15 mouse cellular contexts compared by ENCODE assay signal in genomic region chr6:9834884-9835476, GRCm38 (mm10).
DNase-seq lines count a peak whose midpoint lies in the region; ATAC-seq lines count a peak whose summit lies in the region.
"Had no signal": no experiment of that assay in that cellular context is flagged by ENCODE, and none has a peak within 500 bp of the region (broad histone marks: within the 10 kb centered on the region; RNA-seq: fewer than 3 reads in every experiment).

No protein-coding gene starts in this region.

- no peak overlapping the region for H3K9ac ChIP-seq in kidney, embryonic 16.5 days (replicated peaks; ENCODE audit: low read length)
- no peak overlapping the region for H3K9ac ChIP-seq in forebrain, embryonic 15.5 days (replicated peaks)
- H3K9ac ChIP-seq in neural tube, embryonic 15.5 days (replicated peaks): no peak overlapping the region
- H3K9ac ChIP-seq: limb, embryonic 15.5 days; liver, postnatal 0 days had no signal

- no peak overlapping the region for H3K27ac ChIP-seq in kidney, embryonic 16.5 days (ENCODE audit: low read length)
- H3K27ac ChIP-seq in forebrain, embryonic 15.5 days (replicated peaks): no peak overlapping the region
- no peak overlapping the region for H3K27ac ChIP-seq in neural tube, embryonic 15.5 days (replicated peaks)
- H3K27ac ChIP-seq: limb, embryonic 15.5 days had no signal

- no peak for DNase-seq in kidney, postnatal 14 days
- peak; percentile 1 for DNase-seq in mesoderm, embryonic 11.5 days (ENCODE audit: low read depth, low spot score)
- DNase-seq in gastrocnemius, postnatal 25 days: no peak
- DNase-seq: cerebellum, adult 8-10 months; heart, adult 11 months; kidney, adult 9 months; liver, postnatal 0 days; lung, postnatal 36 days; right cerebral cortex, postnatal 14 days had no signal

- no peaks in the 10 kb centered on the region for H3K9me3 ChIP-seq in kidney, embryonic 16.5 days (ENCODE audit: low read length)
- no peaks in the 10 kb centered on the region for H3K9me3 ChIP-seq in forebrain, embryonic 15.5 days
- H3K9me3 ChIP-seq in neural tube, embryonic 15.5 days (replicated peaks): no peaks in the 10 kb centered on the region
- H3K9me3 ChIP-seq: G1E; limb, embryonic 15.5 days had no signal

- H3K4me3 ChIP-seq in kidney, embryonic 16.5 days (ENCODE audit: low read length): no peak overlapping the region
- H3K4me3 ChIP-seq in forebrain, embryonic 15.5 days: no peak overlapping the region
- no peak overlapping the region for H3K4me3 ChIP-seq in neural tube, embryonic 15.5 days (replicated peaks)
- H3K4me3 ChIP-seq: limb, embryonic 15.5 days had no signal

- 21% methylated on average over 5 of the region's 5 CpGs for WGBS in kidney, embryonic 16.5 days
- 12% methylated on average over 5 of the region's 5 CpGs for WGBS in forebrain, embryonic 15.5 days
- WGBS in neural tube, embryonic 15.5 days: 30% methylated on average over 5 of the region's 5 CpGs

- H3K36me3 ChIP-seq in kidney, embryonic 16.5 days (ENCODE audit: insufficient read depth, low read length): no peaks in the 10 kb centered on the region
- no peaks in the 10 kb centered on the region for H3K36me3 ChIP-seq in forebrain, embryonic 15.5 days
- no peaks in the 10 kb centered on the region for H3K36me3 ChIP-seq in neural tube, embryonic 15.5 days
- H3K36me3 ChIP-seq: G1E; limb, embryonic 15.5 days had no signal

- no peak overlapping the region for H3K4me2 ChIP-seq in kidney, embryonic 16.5 days (replicated peaks; ENCODE audit: low read depth, low read length)
- no peak overlapping the region for H3K4me2 ChIP-seq in forebrain, embryonic 15.5 days (replicated peaks)
- no peak overlapping the region for H3K4me2 ChIP-seq in neural tube, embryonic 15.5 days
- H3K4me2 ChIP-seq: limb, embryonic 15.5 days had no signal

- no peaks in the 10 kb centered on the region for H3K4me1 ChIP-seq in kidney, embryonic 16.5 days (ENCODE audit: insufficient read depth, low read length)
- H3K4me1 ChIP-seq in forebrain, embryonic 15.5 days: peaks cover 4% of the 10 kb centered on the region; the same call in 1 of the 2 replicates
- H3K4me1 ChIP-seq in neural tube, embryonic 15.5 days: peaks cover 3% of the 10 kb centered on the region; the same call in 1 of the 2 replicates
- H3K4me1 ChIP-seq: limb, embryonic 15.5 days had no signal

- no peaks in the 10 kb centered on the region for H3K27me3 ChIP-seq in kidney, embryonic 16.5 days (ENCODE audit: insufficient read depth, low read length)
- H3K27me3 ChIP-seq in forebrain, embryonic 15.5 days: no peaks in the 10 kb centered on the region
- H3K27me3 ChIP-seq in neural tube, embryonic 15.5 days (replicated peaks): no peaks in the 10 kb centered on the region
- H3K27me3 ChIP-seq: limb, embryonic 15.5 days had no signal

- peak; percentile 78; the same call in 1 of the 2 replicates for ATAC-seq in kidney, embryonic 16.5 days (ENCODE audit: low FRiP score, low TSS enrichment)
- peak; percentile 86 for ATAC-seq in forebrain, embryonic 15.5 days (replicated peaks)
- ATAC-seq in neural tube, embryonic 15.5 days (ENCODE audit: low FRiP score): peak; percentile 47; the same call in 1 of the 2 replicates
- no peak for ATAC-seq in cerebellum, adult (ENCODE audit: insufficient number of reproducible peaks, low FRiP score, low TSS enrichment)
- ATAC-seq: liver, postnatal 0 days had no signal
